Mouse (Mus musculus) embryonic facial prominence, embryonic 15.5 days (tissue): ENCODE results near the gene Sorcs2. TPM values are rescaled to one million over a fixed set of nuclear protein-coding genes. Genes with fewer than 3 reads are reported as not detected.

Source experiments
- ATAC-seq: fragments of 200-750 bp; cut with Nextera tagmentation; 2 replicates; pipeline ENCODE4 v1.8.0; 2017; ENCODE audit warnings: low read depth, moderate TSS enrichment; ENCODE audit not compliant: insufficient number of reproducible peaks, low FRiP score, low TSS enrichment
- H3K27ac ChIP-seq: fragments of 300-500 bp; sonication (generic); replicated peaks from 2 replicates; pipeline ENCODE4 v1.5.1; 2015; ENCODE audit warnings: mild to moderate bottlenecking, inconsistent platforms
- H3K27me3 ChIP-seq: fragments of 300-500 bp; sonication (generic); 2 replicates; pipeline ENCODE4 v1.6.1; 2015; ENCODE audit warnings: inconsistent platforms
- H3K36me3 ChIP-seq: fragments of 300-500 bp; sonication (generic); 2 replicates; pipeline ENCODE4 v1.6.1; 2015; ENCODE audit warnings: mild to moderate bottlenecking, inconsistent platforms
- H3K4me1 ChIP-seq: fragments of 300-500 bp; sonication (generic); 2 replicates; pipeline ENCODE4 v1.6.1; 2015; ENCODE audit warnings: inconsistent platforms
- H3K4me2 ChIP-seq: fragments of 300-500 bp; sonication (generic); replicated peaks from 2 replicates; pipeline ENCODE4 v1.6.1; 2015; ENCODE audit warnings: mild to moderate bottlenecking, inconsistent platforms
- H3K4me3 ChIP-seq: fragments of 300-500 bp; sonication (generic); replicated peaks from 2 replicates; pipeline ENCODE4 v1.5.1; 2015; ENCODE audit warnings: mild to moderate bottlenecking, inconsistent platforms
- H3K9ac ChIP-seq: fragments of 300-500 bp; sonication (generic); 2 replicates; pipeline ENCODE4 v1.6.1; 2015; ENCODE audit warnings: inconsistent platforms
- H3K9me3 ChIP-seq: fragments of 300-500 bp; sonication (generic); replicated peaks from 2 replicates; pipeline ENCODE4 v1.6.1; 2016; ENCODE audit warnings: inconsistent platforms
- WGBS: fragments of 180-500 bp; shearing (Covaris S2); methylation state at CpG from one replicate; pipeline ENCODE4 v1.1.7; 2015; 5-methylcytosine and 5-hydroxymethylcytosine counted together
- polyA plus RNA-seq: library from polyadenylated mRNA; unstranded; fragments of >200 nt; fragmentation: Nextera tagmentation; extraction: Ambion mirVana; gene quantifications from 2 replicates; pipeline ENCODE4 v1.2.1, GENCODE M21; 2015

The Sorcs2 gene
- polyA plus RNA-seq, 1 experiment from 2014 or later: 25.3 TPM

- H3K27me3 ChIP-seq: no peaks in the 10 kb centered on the region
- ATAC-seq: no peak
- H3K4me2 ChIP-seq: no peak overlapping the region
Measured at GRCm38 (mm10) chr5:36056921-36057320, 341.0 kb downstream of the Sorcs2 start.

GRCm38 (mm10) chr5:36055876-36056275, 342.1 kb downstream of the Sorcs2 start:
- H3K27me3 ChIP-seq: no peaks in the 10 kb centered on the region
- H3K36me3 ChIP-seq: peaks cover 8% of the 10 kb centered on the region; the same call in 1 of the 2 replicates
- ATAC-seq: no peak
- WGBS: 85% methylated on average over 14 of the region's 14 CpGs
- no peaks in the 10 kb centered on the region for H3K4me1 ChIP-seq
- H3K27ac ChIP-seq: no peak overlapping the region
- no peak overlapping the region for H3K9ac ChIP-seq
- H3K4me3 ChIP-seq: no peak overlapping the region
- H3K4me2 ChIP-seq: no peak overlapping the region
- H3K9me3 ChIP-seq: no peaks in the 10 kb centered on the region

More at GRCm38 (mm10) chr5:36056921-36057320, 341.0 kb downstream of the Sorcs2 start:
- Histone ChIP-seq H3K4me3 (no peak overlapping the region), H3K36me3 (peaks cover 8% of the 10 kb centered on the region; the same call in 1 of the 2 replicates), H3K4me1 (no peaks in the 10 kb centered on the region), H3K27ac (no peak overlapping the region), H3K9ac (no peak overlapping the region), H3K9me3 (no peaks in the 10 kb centered on the region)
- WGBS: 95% methylated on average over 2 of the region's 2 CpGs

GRCm38 (mm10) chr5:36054498-36054897, 343.4 kb downstream of the Sorcs2 start:
- Histone ChIP-seq H3K27ac (no peak overlapping the region), H3K4me1 (no peaks in the 10 kb centered on the region), H3K27me3 (no peaks in the 10 kb centered on the region), H3K4me2 (no peak overlapping the region), H3K9ac (no peak overlapping the region), H3K36me3 (peaks cover 4% of the 10 kb centered on the region; the same call in 1 of the 2 replicates), H3K9me3 (no peaks in the 10 kb centered on the region), H3K4me3 (no peak overlapping the region)
- no peak for ATAC-seq
- WGBS: 78% methylated on average over 3 of the region's 3 CpGs

- Histone ChIP-seq H3K9me3 (no peaks in the 10 kb centered on the region), H3K9ac (no peak overlapping the region), H3K4me3 (no peak overlapping the region), H3K36me3 (no peaks in the 10 kb centered on the region), H3K4me2 (no peak overlapping the region), H3K27ac (no peak overlapping the region), H3K4me1 (peaks cover 21% of the 10 kb centered on the region), H3K27me3 (no peaks in the 10 kb centered on the region)
- ATAC-seq: no peak
- 93% methylated on average over 2 of the region's 2 CpGs for WGBS
Measured at GRCm38 (mm10) chr5:36043154-36043553, 354.8 kb downstream of the Sorcs2 start.

- WGBS: 87% methylated on average over 6 of the region's 6 CpGs
Measured at GRCm38 (mm10) chr5:36041756-36042155, 356.2 kb downstream of the Sorcs2 start.

GRCm38 (mm10) chr5:36041236-36041562, 356.7 kb downstream of the Sorcs2 start:
- H3K4me2 ChIP-seq: no peak overlapping the region
- peak; percentile 4; the same call in 1 of the 2 replicates for ATAC-seq

More at GRCm38 (mm10) chr5:36041756-36042155, 356.2 kb downstream of the Sorcs2 start:
- Histone ChIP-seq H3K9me3 (no peaks in the 10 kb centered on the region), H3K9ac (no peak overlapping the region), H3K27me3 (no peaks in the 10 kb centered on the region), H3K27ac (0 out of 2 replicates have a peak overlapping the region, but pooled peaks have one; percentile 34), H3K4me3 (no peak overlapping the region), H3K36me3 (no peaks in the 10 kb centered on the region), H3K4me2 (no peak overlapping the region), H3K4me1 (peaks cover 21% of the 10 kb centered on the region)
- ATAC-seq: peak; percentile 11; the same call in 1 of the 2 replicates

GRCm38 (mm10) chr5:36040398-36041235, 357.3 kb downstream of the Sorcs2 start:
- ATAC-seq: peak; percentile 68; the same call in 1 of the 2 replicates

More at GRCm38 (mm10) chr5:36041236-36041562, 356.7 kb downstream of the Sorcs2 start:
- Histone ChIP-seq H3K27ac (peak overlapping the region; percentile 34; the same call in 1 of the 2 replicates), H3K36me3 (no peaks in the 10 kb centered on the region), H3K9me3 (no peaks in the 10 kb centered on the region), H3K9ac (no peak overlapping the region), H3K4me1 (peaks cover 21% of the 10 kb centered on the region), H3K4me3 (no peak overlapping the region), H3K27me3 (no peaks in the 10 kb centered on the region)

GRCm38 (mm10) chr5:36039596-36039995, 358.3 kb downstream of the Sorcs2 start:
- H3K4me1 ChIP-seq: peaks cover 21% of the 10 kb centered on the region
- H3K4me3 ChIP-seq: no peak overlapping the region
- no peaks in the 10 kb centered on the region for H3K27me3 ChIP-seq
- H3K4me2 ChIP-seq: no peak overlapping the region
- H3K9me3 ChIP-seq: no peaks in the 10 kb centered on the region
- ATAC-seq: no peak
- 95% methylated on average over 5 of the region's 5 CpGs for WGBS
- H3K9ac ChIP-seq: no peak overlapping the region
- H3K36me3 ChIP-seq: no peaks in the 10 kb centered on the region
- H3K27ac ChIP-seq: no peak overlapping the region

More at GRCm38 (mm10) chr5:36040398-36041235, 357.3 kb downstream of the Sorcs2 start:
- peaks cover 21% of the 10 kb centered on the region for H3K4me1 ChIP-seq
- no peaks in the 10 kb centered on the region for H3K9me3 ChIP-seq
- H3K4me2 ChIP-seq: no peak overlapping the region
- H3K4me3 ChIP-seq: no peak overlapping the region
- no peaks in the 10 kb centered on the region for H3K36me3 ChIP-seq
- no peak overlapping the region for H3K9ac ChIP-seq
- H3K27me3 ChIP-seq: no peaks in the 10 kb centered on the region
- peak overlapping the region; percentile 30 for H3K27ac ChIP-seq
- WGBS: 39% methylated on average over 13 of the region's 13 CpGs

- ATAC-seq: no peak
- no peak overlapping the region for H3K9ac ChIP-seq
- H3K4me1 ChIP-seq: no peaks in the 10 kb centered on the region
- no peak overlapping the region for H3K4me2 ChIP-seq
- no peaks in the 10 kb centered on the region for H3K36me3 ChIP-seq
- 43% methylated on average over 8 of the region's 8 CpGs for WGBS
- no peaks in the 10 kb centered on the region for H3K9me3 ChIP-seq
- no peaks in the 10 kb centered on the region for H3K27me3 ChIP-seq
- H3K4me3 ChIP-seq: no peak overlapping the region
- H3K27ac ChIP-seq: no peak overlapping the region
Measured at GRCm38 (mm10) chr5:36033531-36034426, 364.2 kb downstream of the Sorcs2 start.

- Histone ChIP-seq H3K4me3 (no peak overlapping the region), H3K27me3 (no peaks in the 10 kb centered on the region), H3K9ac (no peak overlapping the region), H3K36me3 (no peaks in the 10 kb centered on the region; the same call in 1 of the 2 replicates), H3K9me3 (no peaks in the 10 kb centered on the region), H3K27ac (no peak overlapping the region), H3K4me1 (no peaks in the 10 kb centered on the region), H3K4me2 (no peak overlapping the region)
- ATAC-seq: no peak
- WGBS: 77% methylated on average over 4 of the region's 4 CpGs
Measured at GRCm38 (mm10) chr5:36025076-36025475, 372.9 kb downstream of the Sorcs2 start.
